Mouse (Mus musculus) intestine, postnatal 0 days (tissue): ENCODE results near the gene Rnaseh1. TPM values are rescaled to one million over a fixed set of nuclear protein-coding genes. Genes with fewer than 3 reads are reported as not detected.

Experiments
- ATAC-seq: fragments of 200-750 bp; cut with Nextera tagmentation; 2 replicates; pipeline ENCODE4 v1.8.0; 2017; ENCODE audit warnings: mild to moderate bottlenecking, moderate TSS enrichment, moderate library complexity
- H3K27ac ChIP-seq: fragments of 300-500 bp; sonication (generic); 2 replicates; pipeline ENCODE4 v1.5.1; 2014; ENCODE audit warnings: mild to moderate bottlenecking, low read depth, low read length, moderate library complexity
- H3K27me3 ChIP-seq: fragments of 300-500 bp; sonication (generic); replicated peaks from 2 replicates; pipeline ENCODE4 v1.6.1; 2014; ENCODE audit warnings: low read length, mixed read lengths; ENCODE audit not compliant: control insufficient read depth, insufficient read depth
- H3K36me3 ChIP-seq: fragments of 300-500 bp; sonication (generic); 2 replicates; pipeline ENCODE4 v1.6.1; 2014; ENCODE audit warnings: mild to moderate bottlenecking, moderate library complexity; ENCODE audit not compliant: control insufficient read depth, insufficient read depth
- H3K4me1 ChIP-seq: fragments of 300-500 bp; sonication (generic); replicated peaks from 2 replicates; pipeline ENCODE4 v1.6.1; 2014; ENCODE audit warnings: antibody characterized with exemption, low read length, mixed read lengths; ENCODE audit not compliant: control insufficient read depth, insufficient read depth
- H3K4me2 ChIP-seq: fragments of 300-500 bp; sonication (generic); replicated peaks from 2 replicates; pipeline ENCODE4 v1.6.1; 2014; ENCODE audit warnings: low read depth, mild to moderate bottlenecking, moderate library complexity
- H3K4me3 ChIP-seq: fragments of 300-500 bp; sonication (generic); 2 replicates; pipeline ENCODE4 v1.5.1; 2014; ENCODE audit warnings: low read depth, low read length
- H3K9ac ChIP-seq: fragments of 300-500 bp; sonication (generic); 2 replicates; pipeline ENCODE4 v1.6.1; 2014; ENCODE audit warnings: mild to moderate bottlenecking, low read depth, low read length
- H3K9me3 ChIP-seq: fragments of 300-500 bp; sonication (generic); 2 replicates; pipeline ENCODE4 v1.6.1; 2016; ENCODE audit warnings: mixed run types; ENCODE audit not compliant: control insufficient read depth
- CTCF ChIP-seq: sonication (generic); IDR thresholded peaks from 2 replicates; pipeline ENCODE4 v1.5.1; 2016; ENCODE audit warnings: low read depth, mild to moderate bottlenecking, control low read depth, antibody characterized with exemption, moderate library complexity
- WGBS: fragments of 180-500 bp; shearing (Covaris S2); extraction: QIAGEN DNeasy Blood & Tissue Kit; methylation state at CpG from one replicate; pipeline ENCODE4 v1.1.7; 2014; 5-methylcytosine and 5-hydroxymethylcytosine counted together
- polyA plus RNA-seq: library from polyadenylated mRNA; unstranded; fragments of >200 nt; fragmentation: Nextera tagmentation; extraction: Ambion mirVana; gene quantifications from 2 replicates; pipeline ENCODE4 v1.2.1, GENCODE M21; 2015

The Rnaseh1 gene
- 12.4 and 13.8 TPM in 2 replicates for polyA plus RNA-seq

DNA sequence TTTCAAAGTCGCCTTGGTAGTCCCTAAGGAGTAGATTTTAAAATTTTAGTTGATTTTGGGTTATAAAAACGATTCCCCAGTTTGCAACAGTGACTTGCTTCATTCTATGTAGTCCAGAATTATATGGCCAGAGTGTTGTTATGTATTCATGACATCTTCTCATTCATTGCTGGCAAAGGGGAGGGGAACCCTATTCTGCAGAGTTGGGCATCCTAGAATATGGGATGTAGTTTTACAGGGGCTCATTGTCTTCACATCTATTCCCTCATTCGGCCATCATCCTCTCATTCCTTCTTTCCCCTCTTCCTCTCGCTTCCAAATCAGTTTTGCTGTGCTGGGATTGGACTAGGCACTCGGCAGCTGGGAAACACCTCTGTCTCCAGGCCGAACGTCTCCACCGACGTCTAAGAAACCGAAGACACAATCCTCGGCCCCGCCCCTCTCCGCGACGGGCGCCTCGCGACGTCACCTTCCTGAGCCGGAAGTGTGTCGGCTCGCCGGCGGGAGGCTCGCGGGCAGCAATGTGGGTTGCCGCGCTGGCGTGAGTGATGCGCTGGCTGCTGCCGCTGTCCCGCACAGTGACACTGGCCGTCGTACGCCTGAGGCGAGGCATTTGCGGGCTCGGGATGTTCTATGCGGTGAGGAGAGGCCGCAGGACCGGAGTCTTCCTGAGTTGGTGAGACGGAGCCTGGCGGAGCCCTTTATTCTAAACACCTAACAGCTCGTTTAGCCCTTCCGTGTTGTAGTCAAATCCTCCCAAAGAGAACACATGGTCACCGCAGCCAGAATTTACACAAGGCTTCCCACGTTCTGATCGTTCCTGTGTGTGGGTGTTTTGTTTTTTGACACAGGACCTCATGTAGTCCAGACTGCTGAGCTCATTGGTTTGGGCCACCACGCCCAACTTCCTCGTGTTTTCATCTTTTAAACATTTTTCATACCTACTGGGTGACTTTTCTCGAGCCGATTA lies at the start of gene Rnaseh1:
Gene Rnaseh1, plus strand, starts transcription at position 462 of the 970 bp plus-strand sequence.
- no peaks in the 10 kb centered on the region for H3K27me3 ChIP-seq
- no peak within 1 kb of the TSS; the same call in 1 of the 2 replicates for H3K27ac ChIP-seq
- H3K4me3 ChIP-seq = peak within 1 kb of the TSS; percentile 95
- no peak for TF ChIP-seq CTCF
- H3K36me3 ChIP-seq = peaks cover 11% of the 10 kb centered on the region; the same call in 1 of the 2 replicates
- H3K9ac ChIP-seq = peak within 1 kb of the TSS; percentile 72
- ATAC-seq = peak; percentile 95
- WGBS = 2% methylated on average over 52 of the region's 52 CpGs
- no peaks in the 10 kb centered on the region for H3K9me3 ChIP-seq
- peak within 1 kb of the TSS; percentile 77 for H3K4me2 ChIP-seq
- H3K4me1 ChIP-seq = peaks cover 7% of the 10 kb centered on the region; the same call in 1 of the 2 replicates

GRCm38 (mm10) chr12:28602259-28602658 lies 47.1 kb upstream of the Rnaseh1 start:
- no peak for ATAC-seq
- Histone ChIP-seq H3K9me3 (no peaks in the 10 kb centered on the region), H3K4me2 (no peak overlapping the region), H3K4me1 (no peaks in the 10 kb centered on the region), H3K36me3 (no peaks in the 10 kb centered on the region), H3K27me3 (no peaks in the 10 kb centered on the region), H3K9ac (no peak overlapping the region), H3K27ac (no peak overlapping the region), H3K4me3 (no peak overlapping the region)
- TF ChIP-seq CTCF = no peak
- WGBS = 16% methylated on average over 4 of the region's 4 CpGs

DNA sequence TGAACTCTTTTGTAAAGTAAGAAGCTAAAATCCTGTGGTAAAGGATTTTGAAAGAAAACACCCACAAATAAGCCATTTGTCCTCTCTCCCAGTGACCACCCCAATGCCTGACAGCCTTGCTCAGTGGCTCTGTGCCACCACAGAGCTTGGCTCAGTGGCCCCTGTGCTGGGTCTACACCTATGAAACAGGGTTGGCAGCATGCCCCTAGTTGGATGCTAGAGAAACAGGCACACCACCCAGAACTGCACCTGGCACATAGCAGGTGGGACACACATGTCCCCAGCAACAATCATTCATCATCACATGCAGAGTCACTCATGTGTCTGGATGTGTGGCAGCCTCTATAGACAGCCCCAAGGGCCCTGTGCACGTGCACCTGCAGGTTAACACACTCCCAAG lies 45.9 kb upstream of the Rnaseh1 start:
- H3K9me3 ChIP-seq = no peaks in the 10 kb centered on the region
- no peak overlapping the region for H3K27ac ChIP-seq
- WGBS = 57% methylated on average over 1 of the region's 1 CpGs
- H3K9ac ChIP-seq = no peak overlapping the region
- TF ChIP-seq CTCF = no peak
- H3K27me3 ChIP-seq = no peaks in the 10 kb centered on the region
- no peak overlapping the region for H3K4me3 ChIP-seq
- no peaks in the 10 kb centered on the region for H3K36me3 ChIP-seq
- ATAC-seq = no peak
- H3K4me1 ChIP-seq = no peaks in the 10 kb centered on the region
- no peak overlapping the region for H3K4me2 ChIP-seq

DNA sequence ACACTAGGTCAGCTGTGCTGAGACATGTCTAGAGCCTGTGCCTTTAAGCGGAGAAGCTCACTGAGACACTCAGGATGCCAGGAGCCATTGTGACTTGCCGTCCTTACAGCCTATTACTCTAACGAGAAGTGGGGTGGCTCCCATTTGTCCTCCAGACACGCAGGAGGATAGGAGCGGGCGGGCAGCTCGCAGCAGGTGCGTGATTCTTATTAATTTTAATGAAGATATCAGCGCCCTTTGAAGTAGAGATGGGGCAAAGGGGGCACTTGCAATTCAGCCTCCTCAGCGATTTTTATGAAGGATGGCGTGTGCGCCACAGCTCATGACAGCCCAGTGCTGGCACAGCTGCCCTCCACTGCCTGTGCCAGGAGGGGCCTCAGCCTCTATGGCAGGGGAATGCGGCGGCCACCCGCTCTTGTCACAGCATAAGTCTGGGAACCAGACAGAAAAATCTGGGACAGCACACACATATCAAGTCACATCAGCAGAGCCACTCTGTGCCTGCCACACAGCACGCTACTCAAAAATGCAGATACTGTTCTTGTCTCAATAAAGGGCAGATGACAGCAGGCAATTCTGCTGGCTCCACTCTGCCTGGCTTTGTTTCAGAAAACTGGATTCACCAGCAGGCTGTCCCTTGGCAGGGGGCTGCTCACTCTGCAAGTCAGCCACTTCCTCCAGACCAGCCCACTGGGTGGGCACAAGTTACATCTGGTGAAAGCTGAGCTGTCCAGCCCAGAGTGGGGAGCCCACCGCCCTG lies 41.7 kb upstream of the Rnaseh1 start:
- 67% methylated on average over 17 of the region's 17 CpGs for WGBS
- no peak for ATAC-seq
- no peaks in the 10 kb centered on the region for H3K36me3 ChIP-seq

DNA sequence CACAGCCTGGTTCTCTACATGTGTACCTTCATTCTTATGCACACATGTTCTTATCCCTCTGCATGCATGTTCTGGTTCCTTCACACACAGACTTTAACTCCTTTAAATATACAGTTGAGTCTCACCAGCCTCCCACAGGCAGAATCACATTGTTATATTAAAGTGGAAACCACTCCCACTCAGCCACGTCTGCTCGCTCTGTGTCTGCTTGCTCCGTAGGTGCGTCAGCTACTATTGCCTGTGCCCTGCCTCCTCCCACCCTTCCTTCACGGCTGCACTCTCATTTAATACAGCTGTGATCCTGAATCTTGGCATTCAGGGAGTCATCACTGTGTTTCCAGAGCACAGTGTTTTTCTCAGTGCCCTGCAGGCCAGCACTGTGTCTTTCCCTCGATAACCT lies 37.0 kb upstream of the Rnaseh1 start:
- Histone ChIP-seq H3K36me3 (no peaks in the 10 kb centered on the region), H3K4me2 (no peak overlapping the region), H3K27ac (no peak overlapping the region), H3K4me3 (no peak overlapping the region), H3K4me1 (no peaks in the 10 kb centered on the region), H3K9ac (no peak overlapping the region), H3K27me3 (no peaks in the 10 kb centered on the region), H3K9me3 (no peaks in the 10 kb centered on the region)
- WGBS = 44% methylated on average over 6 of the region's 6 CpGs
- no peak for TF ChIP-seq CTCF
- ATAC-seq = no peak

More for the DNA sequence above, 41.7 kb upstream of the Rnaseh1 start:
- Histone ChIP-seq H3K4me1 (no peaks in the 10 kb centered on the region), H3K9ac (no peak overlapping the region), H3K4me3 (no peak overlapping the region), H3K27me3 (no peaks in the 10 kb centered on the region), H3K27ac (no peak overlapping the region), H3K9me3 (no peaks in the 10 kb centered on the region), H3K4me2 (no peak overlapping the region)
- TF ChIP-seq CTCF = no peak

DNA sequence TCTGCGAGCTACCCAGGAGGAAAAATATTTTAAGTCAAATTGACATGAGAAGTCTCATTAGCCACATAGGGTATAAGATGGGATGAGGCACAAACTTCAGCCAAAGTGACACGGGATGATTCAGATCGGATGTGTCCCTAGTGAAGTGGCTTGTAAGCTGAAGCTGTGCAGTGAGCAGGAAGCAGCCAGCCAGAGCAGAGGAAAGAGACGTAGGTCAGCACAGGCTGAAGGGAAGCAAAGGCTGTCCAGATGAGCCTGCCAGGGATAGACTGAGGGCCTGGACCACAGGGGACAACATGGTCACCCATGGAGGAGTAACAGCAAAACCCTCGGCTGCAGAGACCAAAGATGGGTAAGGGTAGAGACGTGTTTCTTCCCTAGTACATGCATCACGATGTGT lies 35.0 kb upstream of the Rnaseh1 start:
- Histone ChIP-seq H3K4me3 (no peak overlapping the region), H3K27ac (no peak overlapping the region), H3K36me3 (no peaks in the 10 kb centered on the region), H3K27me3 (no peaks in the 10 kb centered on the region), H3K9me3 (no peaks in the 10 kb centered on the region), H3K4me2 (no peak overlapping the region), H3K9ac (no peak overlapping the region), H3K4me1 (no peaks in the 10 kb centered on the region)
- TF ChIP-seq CTCF = no peak
- 68% methylated on average over 7 of the region's 7 CpGs for WGBS
- ATAC-seq = no peak
